Mouse (Mus musculus): ENCODE results near the gene Tcam1. TPM values are rescaled to one million over a fixed set of nuclear protein-coding genes. Genes with fewer than 3 reads are reported as not detected.

The Tcam1 gene
- 0.20 and 0.29 TPM in 2 replicates for polyA plus RNA-seq (2012; rRNA removed)

DNA sequence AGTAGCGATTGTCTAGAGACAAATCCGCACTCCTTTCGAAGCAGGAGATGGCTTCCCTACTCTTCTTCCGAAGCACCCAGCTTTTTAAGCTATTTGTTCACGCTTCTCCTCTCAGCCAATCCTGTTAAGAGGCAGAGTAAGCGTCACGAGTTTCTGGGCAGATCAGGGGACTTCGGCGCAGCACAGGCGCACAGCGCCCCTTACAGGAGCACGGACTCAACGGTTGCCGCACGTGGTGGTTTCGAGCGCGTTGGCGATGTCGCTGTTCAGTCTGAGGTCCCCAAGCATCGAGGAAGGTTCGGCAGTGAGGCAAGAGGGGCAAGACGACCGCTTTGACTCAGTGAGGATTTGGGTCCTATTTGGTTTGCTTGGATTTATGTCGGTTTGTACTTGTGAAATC is at the start of gene Tcam1:
Gene Tcam1 (plus strand): TSS at position 219 of the 400 bp plus-strand sequence.

DNA sequence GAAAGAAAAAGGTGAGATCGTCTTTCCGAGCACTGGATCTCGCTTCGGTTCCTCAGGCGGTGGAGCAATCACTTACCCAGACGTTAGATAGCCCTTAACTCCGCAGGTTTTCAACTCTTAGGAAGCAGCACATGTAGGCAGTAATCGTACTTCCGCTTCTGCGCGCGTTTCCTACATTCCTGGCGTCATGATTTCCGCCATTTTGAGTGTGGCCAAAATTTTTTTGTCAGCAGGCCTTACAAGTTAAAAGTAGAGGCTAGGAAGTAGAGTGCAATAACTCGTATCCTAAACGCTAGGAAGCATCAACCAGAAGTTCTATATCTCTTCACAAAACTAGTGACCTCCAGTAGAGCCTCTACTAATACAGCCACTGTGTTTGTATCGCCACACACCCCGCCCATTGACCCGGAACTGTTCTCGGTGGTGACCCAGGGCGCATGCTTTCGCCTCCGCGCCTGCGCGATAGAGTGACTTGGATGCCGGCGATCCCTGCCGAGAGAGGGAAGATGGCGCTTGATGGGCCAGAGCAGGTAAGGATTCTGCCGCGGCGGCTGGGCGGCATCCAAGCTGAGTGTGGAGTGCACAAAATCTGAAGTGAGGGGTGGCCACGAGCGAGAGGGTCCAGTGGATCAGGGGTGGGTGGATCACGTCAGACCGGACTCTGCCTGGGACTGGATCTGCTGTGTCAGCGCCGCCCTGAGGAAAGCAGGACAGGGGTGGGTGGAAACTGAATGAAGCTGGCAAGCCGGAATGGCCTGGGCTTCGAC is 20.6 kb upstream of the Tcam1 start, which contains the start of the genes Ftsj3 and Psmc5:
Gene Ftsj3 (minus strand): TSS at position 395 of the 767 bp plus-strand sequence.
Gene Psmc5 (plus strand): TSS at position 470 of the 767 bp plus-strand sequence.

GRCm38 (mm10) chr11:106272644-106273310 is 3.7 kb upstream of the Tcam1 start, which contains the start of gene Smarcd2:
Smarcd2 (minus strand) TSS chr11:106272972.

GRCm38 (mm10) chr11:106301765-106302164 is 25.3 kb downstream of the Tcam1 start, which contains the start of gene Gh:
Gh (minus strand) TSS chr11:106301865.

DNA sequence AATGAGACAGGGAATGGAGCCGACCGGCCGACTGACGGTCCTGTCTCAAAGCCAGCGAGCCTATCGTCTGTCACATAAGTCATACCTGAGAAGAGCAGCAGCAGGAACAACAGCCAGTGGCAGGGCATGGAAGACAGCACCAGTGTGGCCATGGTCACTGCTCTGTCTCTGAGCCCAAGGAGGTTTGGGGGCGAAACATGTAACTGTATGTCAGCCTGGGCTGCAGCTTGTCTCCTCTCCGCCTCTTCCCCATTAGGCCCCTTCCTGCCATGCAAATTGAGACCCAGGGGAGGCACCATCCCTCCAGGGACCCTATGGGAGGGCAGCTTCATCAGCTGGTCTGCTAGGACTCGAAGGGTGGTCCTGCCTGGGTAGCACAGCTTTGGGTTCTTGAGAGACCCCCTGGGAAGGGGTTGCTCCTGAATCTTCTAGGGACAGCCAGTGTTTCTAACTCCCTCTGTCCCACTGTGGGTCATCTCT is 37.9 kb downstream of the Tcam1 start, which contains the start of gene Cd79b:
Gene Cd79b (minus strand): TSS at position 430 of the 480 bp plus-strand sequence.

Other genes starting within 250 kb of the Tcam1 start
- 119 and 125 TPM in 2 replicates for gene Dcaf7, start 239.8 kb upstream of the Tcam1 start, polyA plus RNA-seq (2012; rRNA removed)
- gene Taco1, start 210.6 kb upstream of the Tcam1 start, polyA plus RNA-seq (2012; rRNA removed) = 13.0 and 14.4 TPM in 2 replicates
- 32.4 and 34.3 TPM in 2 replicates for gene Map3k3, start 192.1 kb upstream of the Tcam1 start, polyA plus RNA-seq (2012; rRNA removed)
- 0.34 TPM in 1 of 2 replicates, not detected in the other for gene Gm10840, start 115.8 kb upstream of the Tcam1 start, polyA plus RNA-seq (2012; rRNA removed)
- 117 and 125 TPM in 2 replicates for gene Limd2, start 115.8 kb upstream of the Tcam1 start, polyA plus RNA-seq (2012; rRNA removed)
- 51.7 and 54.4 TPM in 2 replicates for gene Strada, start 74.5 kb upstream of the Tcam1 start, polyA plus RNA-seq (2012; rRNA removed)
- 56.5 and 57.1 TPM in 2 replicates for gene Ccdc47, start 60.3 kb upstream of the Tcam1 start, polyA plus RNA-seq (2012; rRNA removed)
- gene Ddx42, start 59.7 kb upstream of the Tcam1 start, polyA plus RNA-seq (2012; rRNA removed) = 64.0 and 68.3 TPM in 2 replicates
- 41.8 and 42.3 TPM in 2 replicates for gene Ftsj3, start 20.6 kb upstream of the Tcam1 start, polyA plus RNA-seq (2012; rRNA removed)
- 211 and 214 TPM in 2 replicates for gene Psmc5, start 20.5 kb upstream of the Tcam1 start, polyA plus RNA-seq (2012; rRNA removed)
- gene Smarcd2, start 3.7 kb upstream of the Tcam1 start, polyA plus RNA-seq (2012; rRNA removed) = 41.7 and 56.1 TPM in 2 replicates
- gene Gh, start 25.2 kb downstream of the Tcam1 start, polyA plus RNA-seq (2012; rRNA removed) = not detected in 2 replicates
- gene Cd79b, start 38.1 kb downstream of the Tcam1 start, polyA plus RNA-seq (2012; rRNA removed) = 0.65 and 1.0 TPM in 2 replicates
- gene Scn4a, start 76.6 kb downstream of the Tcam1 start, polyA plus RNA-seq (2012; rRNA removed) = 0.02 and 0.36 TPM in 2 replicates
- gene Prr29, start 88.8 kb downstream of the Tcam1 start, polyA plus RNA-seq (2012; rRNA removed) = 0.09 and 0.10 TPM in 2 replicates
- 10.4 and 15.2 TPM in 2 replicates for gene Icam2, start 111.4 kb downstream of the Tcam1 start, polyA plus RNA-seq (2012; rRNA removed)
- 10.1 and 10.8 TPM in 2 replicates for gene Ern1, start 211.2 kb downstream of the Tcam1 start, polyA plus RNA-seq (2012; rRNA removed)

Measured in central nervous system, embryonic 14 days (tissue).